Mouse (Mus musculus) liver, postnatal 0 days (tissue): ENCODE results near the gene Gpc5. TPM values are rescaled to one million over a fixed set of nuclear protein-coding genes. Genes with fewer than 3 reads are reported as not detected.
A peak's percentile ranks its signal among the peaks of the same experiment; 100 is the strongest.

Experiments
- ATAC-seq: fragments of 200-750 bp; cut with Nextera tagmentation; 2 replicates; pipeline ENCODE4 v1.8.0; 2017; ENCODE audit warnings: mild to moderate bottlenecking, moderate library complexity
- DNase-seq: peaks from one replicate; pipeline ENCODE4 v3.0.0-alpha.2; 2016
- H3K27ac ChIP-seq: fragments of 300-500 bp; sonication (generic); 2 replicates; pipeline ENCODE4 v1.5.1; 2014; ENCODE audit warnings: antibody characterized with exemption, moderate library complexity, mild to moderate bottlenecking, low read depth
- H3K27me3 ChIP-seq: fragments of 300-500 bp; sonication (generic); 2 replicates; pipeline ENCODE4 v1.6.1; 2014; ENCODE audit warnings: low read length, control low read depth, mixed read lengths; ENCODE audit not compliant: insufficient read depth
- H3K36me3 ChIP-seq: fragments of 300-500 bp; sonication (generic); replicated peaks from 2 replicates; pipeline ENCODE4 v1.6.1; 2014; ENCODE audit warnings: mild to moderate bottlenecking, control low read depth, low read length, moderate library complexity, mixed read lengths; ENCODE audit not compliant: insufficient read depth
- H3K4me1 ChIP-seq: fragments of 300-500 bp; sonication (generic); 2 replicates; pipeline ENCODE4 v1.6.1; 2014; ENCODE audit warnings: antibody characterized with exemption, mild to moderate bottlenecking, control low read depth; ENCODE audit not compliant: insufficient read depth
- H3K4me2 ChIP-seq: fragments of 300-500 bp; sonication (generic); 2 replicates; pipeline ENCODE4 v1.6.1; 2014; ENCODE audit warnings: low read depth, mild to moderate bottlenecking, low read length, moderate library complexity, mixed read lengths
- H3K4me3 ChIP-seq: fragments of 300-500 bp; sonication (generic); 2 replicates; pipeline ENCODE4 v1.5.1; 2014; ENCODE audit warnings: low read depth, low read length
- H3K9ac ChIP-seq: fragments of 300-500 bp; sonication (generic); replicated peaks from 2 replicates; pipeline ENCODE4 v1.6.1; 2014; ENCODE audit warnings: mild to moderate bottlenecking, moderate library complexity
- H3K9me3 ChIP-seq: fragments of 300-500 bp; sonication (generic); 2 replicates; pipeline ENCODE4 v1.6.1; 2016; ENCODE audit warnings: mild to moderate bottlenecking, control low read depth, low read length, mixed read lengths
- CTCF ChIP-seq: sonication (generic); IDR thresholded peaks from 2 replicates; pipeline ENCODE4 v1.5.1; 2016; ENCODE audit warnings: antibody characterized with exemption, low read depth
- EP300 ChIP-seq: IDR thresholded peaks from 2 replicates; pipeline ENCODE4 v1.6.1; 2016; ENCODE audit warnings: antibody characterized with exemption, low read depth, mild to moderate bottlenecking
- WGBS: fragments of 180-500 bp; shearing (Covaris S2); extraction: QIAGEN DNeasy Blood & Tissue Kit; methylation state at CpG from one replicate; pipeline ENCODE4 v1.1.7; 2014; ENCODE audit not compliant: insufficient replicate concordance; 5-methylcytosine and 5-hydroxymethylcytosine counted together
- polyA plus RNA-seq: library from polyadenylated mRNA; unstranded; fragments of >200 nt; fragmentation: Nextera tagmentation; extraction: Ambion mirVana; gene quantifications from 2 replicates; pipeline ENCODE4 v1.2.1, GENCODE M21; 2015

The Gpc5 gene
- polyA plus RNA-seq, 1 experiment from 2014 or later = not detected

DNA sequence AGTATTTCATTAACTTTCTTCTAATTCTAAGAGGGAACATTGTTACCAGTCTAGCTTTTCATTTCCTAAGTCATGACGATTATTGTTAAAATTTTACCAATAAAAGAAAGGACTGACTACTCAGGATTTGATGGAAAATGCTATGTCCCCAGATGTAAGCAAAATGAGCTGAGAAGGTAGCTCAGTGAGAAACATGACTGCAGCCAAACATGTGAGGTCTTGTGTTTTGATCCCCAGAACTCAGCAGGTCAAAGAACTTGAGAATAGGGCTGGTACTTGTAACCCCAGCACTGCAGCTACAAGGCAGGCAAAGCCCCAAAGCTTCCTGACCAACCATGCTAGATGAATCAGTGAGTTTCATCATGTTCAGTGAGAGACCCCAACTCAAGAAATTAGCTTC lies 318.9 kb downstream of the Gpc5 start:
- Histone ChIP-seq H3K4me1 (no peaks in the 10 kb centered on the region), H3K4me2 (no peak overlapping the region), H3K9me3 (no peaks in the 10 kb centered on the region), H3K9ac (no peak overlapping the region), H3K36me3 (no peaks in the 10 kb centered on the region), H3K27ac (no peak overlapping the region), H3K27me3 (no peaks in the 10 kb centered on the region), H3K4me3 (no peak overlapping the region)
- TF ChIP-seq EP300 (no peak), CTCF (no peak)
- DNase-seq (no peak), ATAC-seq (no peak)
- WGBS = 64% methylated on average over 1 of the region's 1 CpGs

DNA sequence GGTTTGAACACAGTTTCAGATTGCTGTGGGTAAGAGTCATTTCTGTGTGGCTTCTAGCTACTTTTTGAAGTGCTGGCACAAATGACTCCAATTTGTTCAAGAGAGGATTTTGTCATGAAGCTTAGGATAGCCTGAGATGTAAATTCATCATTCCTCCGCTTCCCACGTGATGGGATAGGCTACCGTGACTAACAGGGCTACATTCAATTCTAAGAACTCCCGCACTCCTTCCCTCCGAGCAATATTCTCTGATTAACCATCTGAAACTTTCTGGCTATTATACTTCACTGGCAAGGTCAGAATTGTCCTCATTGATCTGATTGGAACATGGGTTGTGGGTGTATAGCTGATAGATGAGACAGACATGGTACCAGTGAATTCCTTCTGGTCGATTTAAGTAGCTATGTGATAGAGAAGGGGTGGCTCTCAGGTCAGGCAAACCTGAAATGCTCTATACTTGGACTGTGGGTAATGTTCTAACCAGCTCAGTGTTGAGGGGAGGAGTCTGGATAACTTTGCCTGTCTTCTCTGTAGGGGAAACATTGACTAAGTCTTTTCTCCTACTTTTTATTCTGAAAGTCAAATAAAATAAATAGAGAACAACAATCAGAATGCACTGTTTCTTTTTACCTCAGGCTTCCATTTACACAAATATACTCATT lies 319.6 kb downstream of the Gpc5 start:
- 81% methylated on average over 6 of the region's 6 CpGs for WGBS
- H3K27me3 ChIP-seq = no peaks in the 10 kb centered on the region
- no peak for ATAC-seq
- no peak overlapping the region for H3K9ac ChIP-seq
- no peaks in the 10 kb centered on the region for H3K4me1 ChIP-seq
- no peak overlapping the region for H3K4me3 ChIP-seq
- no peak overlapping the region for H3K27ac ChIP-seq
- no peak overlapping the region for H3K4me2 ChIP-seq
- no peak for DNase-seq
- TF ChIP-seq CTCF (no peak), EP300 (no peak)
- no peaks in the 10 kb centered on the region for H3K36me3 ChIP-seq
- no peaks in the 10 kb centered on the region for H3K9me3 ChIP-seq

DNA sequence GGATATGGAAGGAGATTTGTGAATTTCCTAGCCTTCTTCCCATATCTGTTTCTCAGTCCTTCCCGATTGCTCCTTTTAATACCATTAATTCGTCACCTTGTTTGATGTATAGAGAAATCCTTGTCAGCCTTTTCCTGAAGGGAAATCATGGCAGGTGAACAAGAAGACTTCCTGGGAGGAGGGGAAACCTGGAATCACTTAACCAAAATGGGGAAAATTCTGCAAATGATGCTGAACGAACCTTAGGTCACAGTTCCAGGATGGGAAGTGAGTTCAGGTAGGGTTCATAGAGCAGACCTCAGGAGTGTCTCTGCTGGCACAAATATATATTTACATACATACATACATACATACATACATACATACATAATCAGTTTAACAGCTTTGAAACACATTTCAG lies 320.8 kb downstream of the Gpc5 start:
- no peaks in the 10 kb centered on the region for H3K36me3 ChIP-seq
- H3K4me3 ChIP-seq = no peak overlapping the region
- no peak for ATAC-seq
- H3K27ac ChIP-seq = no peak overlapping the region
- no peak for TF ChIP-seq CTCF
- no peak for TF ChIP-seq EP300
- H3K4me1 ChIP-seq = no peaks in the 10 kb centered on the region
- H3K9me3 ChIP-seq = no peaks in the 10 kb centered on the region
- no peak overlapping the region for H3K9ac ChIP-seq
- WGBS = 63% methylated on average over 3 of the region's 3 CpGs
- no peak overlapping the region for H3K4me2 ChIP-seq
- no peak for DNase-seq
- no peaks in the 10 kb centered on the region for H3K27me3 ChIP-seq

DNA sequence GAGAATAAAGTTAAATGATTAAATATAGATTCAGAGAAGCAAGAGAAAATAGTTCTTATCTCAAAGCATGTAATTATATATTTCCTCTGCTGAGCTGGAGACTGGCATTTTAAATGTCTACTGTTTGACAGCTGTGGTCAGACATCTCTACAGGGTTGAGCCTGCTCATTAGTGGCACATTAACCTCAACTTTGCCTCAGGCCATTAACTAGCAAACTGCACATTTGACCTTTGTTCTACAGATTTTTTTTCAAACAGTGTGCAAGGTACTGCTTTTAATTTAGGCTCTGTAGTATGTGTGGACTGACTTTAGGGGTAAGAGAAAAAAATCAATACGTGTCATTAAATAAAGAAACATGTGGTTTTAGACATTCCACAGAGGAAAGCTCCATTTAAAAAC lies 321.4 kb downstream of the Gpc5 start:
- H3K27ac ChIP-seq = no peak overlapping the region
- no peaks in the 10 kb centered on the region for H3K9me3 ChIP-seq
- 54% methylated on average over 1 of the region's 1 CpGs for WGBS
- H3K36me3 ChIP-seq = no peaks in the 10 kb centered on the region
- H3K4me1 ChIP-seq = no peaks in the 10 kb centered on the region
- no peaks in the 10 kb centered on the region for H3K27me3 ChIP-seq
- DNase-seq = no peak
- no peak overlapping the region for H3K4me2 ChIP-seq
- no peak overlapping the region for H3K4me3 ChIP-seq
- ATAC-seq = peak; percentile 56; the same call in 1 of the 2 replicates
- TF ChIP-seq EP300 (no peak), CTCF (no peak)
- no peak overlapping the region for H3K9ac ChIP-seq

DNA sequence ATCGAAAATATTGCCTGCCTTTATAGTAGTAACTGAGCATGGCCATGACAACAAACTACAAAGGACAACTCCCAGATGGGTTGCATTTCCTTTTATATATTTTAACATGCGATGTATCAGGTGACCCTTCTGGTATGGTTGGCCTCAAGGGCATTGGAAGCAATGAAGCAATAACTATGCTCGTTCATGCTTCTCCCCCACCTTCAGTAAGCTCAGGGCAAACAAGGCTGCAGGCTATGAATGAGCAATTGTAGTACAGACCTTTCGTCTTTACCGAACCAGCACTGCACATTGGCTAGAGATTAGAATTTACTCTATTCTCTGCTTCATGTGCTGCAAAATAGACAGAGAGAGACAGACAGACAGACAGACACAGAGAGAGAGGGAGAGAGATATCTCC lies 322.5 kb downstream of the Gpc5 start:
- Histone ChIP-seq H3K36me3 (no peaks in the 10 kb centered on the region), H3K27me3 (no peaks in the 10 kb centered on the region), H3K9ac (no peak overlapping the region), H3K4me1 (no peaks in the 10 kb centered on the region), H3K4me2 (no peak overlapping the region), H3K9me3 (no peaks in the 10 kb centered on the region), H3K4me3 (no peak overlapping the region), H3K27ac (no peak overlapping the region)
- ATAC-seq = peak; percentile 47; the same call in 1 of the 2 replicates
- TF ChIP-seq EP300 (no peak), CTCF (no peak)
- no peak for DNase-seq
- WGBS = 58% methylated on average over 5 of the region's 5 CpGs

DNA sequence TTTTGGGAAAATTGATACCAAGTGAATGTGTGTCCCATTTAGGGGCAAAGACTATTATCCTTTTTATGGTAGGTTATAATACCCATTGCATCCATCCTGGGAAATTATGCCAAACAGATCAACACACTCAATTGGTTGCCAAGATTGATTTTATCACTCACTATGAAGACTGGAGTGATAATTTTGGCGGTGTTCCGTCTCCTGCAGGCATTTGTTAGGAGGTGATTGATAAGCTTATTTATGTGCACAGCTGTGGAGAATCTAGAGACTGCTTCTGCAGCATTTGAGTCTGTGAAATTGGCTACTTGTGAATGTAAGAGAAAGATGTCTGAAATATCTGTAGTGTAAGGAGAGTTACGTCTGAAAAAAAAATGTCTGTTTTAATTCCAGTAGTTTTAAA lies 340.0 kb downstream of the Gpc5 start:
- ATAC-seq = no peak
- Histone ChIP-seq H3K4me2 (no peak overlapping the region), H3K9me3 (no peaks in the 10 kb centered on the region), H3K4me3 (no peak overlapping the region), H3K9ac (no peak overlapping the region), H3K27ac (no peak overlapping the region), H3K27me3 (no peaks in the 10 kb centered on the region), H3K4me1 (no peaks in the 10 kb centered on the region), H3K36me3 (no peaks in the 10 kb centered on the region)
- WGBS = 66% methylated on average over 3 of the region's 3 CpGs
- TF ChIP-seq CTCF = no peak
- TF ChIP-seq EP300 = no peak
- no peak for DNase-seq
